18 mouse cellular contexts compared by ENCODE assay signal in genomic region chr4:45462628-45463027, GRCm38 (mm10). TPM values are rescaled to one million over a fixed set of nuclear protein-coding genes. Genes with fewer than 3 reads are reported as not detected.
DNase-seq lines count a peak whose midpoint lies in the region; ATAC-seq and TF ChIP-seq lines count a peak whose summit lies in the region.
"Had no signal": no experiment of that assay in that cellular context is flagged by ENCODE, and none has a peak within 500 bp of the region (broad histone marks: within the 10 kb centered on the region; RNA-seq: fewer than 3 reads in every experiment).

No protein-coding gene starts in this region.

- ATAC-seq in heart, embryonic 13.5 days (ENCODE audit: extremely low read depth, insufficient number of reproducible peaks, low FRiP score, low TSS enrichment): no peak
- ATAC-seq in liver, embryonic 14.5 days (ENCODE audit: insufficient read depth): peak; percentile 95
- ATAC-seq in activated CD4-positive, CD25-positive, alpha-beta regulatory T cell, adult 4 months: no peak
- ATAC-seq: inflammation-experienced regulatory T-cells, adult 6 months had no signal

- H3K4me2 ChIP-seq in heart, embryonic 13.5 days: no peak overlapping the region
- H3K4me2 ChIP-seq in liver, embryonic 14.5 days (ENCODE audit: low read depth): no peak overlapping the region
- H3K4me2 ChIP-seq: limb, embryonic 13.5 days had no signal

- peak overlapping the region; percentile 28; the same call in 1 of the 2 replicates for H3K27ac ChIP-seq in heart, embryonic 13.5 days (replicated peaks)
- no peak overlapping the region; the same call in 1 of the 2 replicates for H3K27ac ChIP-seq in liver, embryonic 14.5 days
- H3K27ac ChIP-seq: limb, embryonic 13.5 days; macrophage had no signal

- H3K9me3 ChIP-seq in heart, embryonic 13.5 days: no peaks in the 10 kb centered on the region
- no peaks in the 10 kb centered on the region for H3K9me3 ChIP-seq in liver, embryonic 14.5 days (ENCODE audit: control insufficient read depth, low read length)
- H3K9me3 ChIP-seq: G1E; limb, embryonic 13.5 days had no signal

- peak; percentile 86 for TF ChIP-seq CTCF in liver, embryonic 14.5 days (IDR thresholded peaks at IDR 0.05; ENCODE audit: low read depth)

- no peak overlapping the region for H3K9ac ChIP-seq in heart, embryonic 13.5 days
- H3K9ac ChIP-seq in liver, embryonic 14.5 days (replicated peaks): 0 out of 2 replicates have a peak overlapping the region, but pooled peaks have one; percentile 12
- H3K9ac ChIP-seq: limb, embryonic 13.5 days had no signal

- intact Hi-C loops in heart, postnatal 10 days (cut with DNase I): loop anchor here (5.0 kb wide), 1 partner anchor 40 kb away; no protein-coding TSS in a partner anchor
- intact Hi-C loops in left cerebral cortex, postnatal 14 days (cut with DNase I): no loop called here

- H3K4me1 ChIP-seq in heart, embryonic 13.5 days: peaks cover 87% of the 10 kb centered on the region
- peaks cover 21 to 26% of the 10 kb centered on the region in 2 experiments for H3K4me1 ChIP-seq in liver, embryonic 14.5 days (replicated peaks; ENCODE audit: control insufficient read depth in 2 of 2, insufficient read depth in 2 of 2, low read length in 1 of 2)

- peaks cover 16% of the 10 kb centered on the region for H3K36me3 ChIP-seq in heart, embryonic 13.5 days
- H3K36me3 ChIP-seq in liver, embryonic 14.5 days (replicated peaks; ENCODE audit: control insufficient read depth, insufficient read depth, low read depth): peaks cover 3% of the 10 kb centered on the region; the same call in 1 of the 2 replicates
- H3K36me3 ChIP-seq: G1E had no signal

- H3K4me3 ChIP-seq in heart, embryonic 13.5 days: no peak overlapping the region
- H3K4me3 ChIP-seq in liver, embryonic 14.5 days (ENCODE audit: insufficient read depth in 1 of 2, low read depth in 2 of 2, low read length in 2 of 2): no peak overlapping the region
- H3K4me3 ChIP-seq: limb, embryonic 13.5 days had no signal

- peak; percentile 88 for TF ChIP-seq EP300 in liver, embryonic 14.5 days (IDR thresholded peaks at IDR 0.05; ENCODE audit: low read depth)

- DNase-seq in heart, postnatal 10 days: no peak
- peak; percentile 10 for DNase-seq in 416B (ENCODE audit: low read depth)
- peak; percentile 50 for DNase-seq in c-Kit-positive CD71-positive TER-119-negative erythroid progenitor cells, embryonic 14.5 days (ENCODE audit: low read depth)
- DNase-seq in liver, embryonic 14.5 days (ENCODE audit: low read depth in 3 of 3, low spot score in 3 of 3): peak; percentile 65 to 75 (median 72)
- no peak for DNase-seq in left cerebral cortex, postnatal 14 days (ENCODE audit: low spot score in 2 of 2)
- no peak for DNase-seq in ovary, adult 18-20 months (ENCODE audit: low spot score)
- DNase-seq: cerebellum, adult 2 months; embryo, embryonic 11 days; heart, adult 18-20 months; heart, postnatal 4 days; kidney, postnatal 10 days; layer of hippocampus, postnatal 36 days had no signal

- H3K27me3 ChIP-seq in heart, embryonic 13.5 days (replicated peaks): peaks cover 1% of the 10 kb centered on the region
- H3K27me3 ChIP-seq in liver, embryonic 14.5 days (ENCODE audit: control insufficient read depth, insufficient read depth, low read length): no peaks in the 10 kb centered on the region

- 71% methylated on average over 5 of the region's 5 CpGs for WGBS in heart, embryonic 13.5 days
- WGBS in liver, embryonic 14.5 days (ENCODE audit: insufficient replicate concordance): 26% methylated on average over 5 of the region's 5 CpGs

RNA-seq across cellular contexts. Expression of gene Slc25a51, which starts 54.1 kb away (rescaled TPM):
- 59.0 and 64.6 TPM in 2 replicates for polyA plus RNA-seq in heart, embryonic 13.5 days (2015; fragmentation: Nextera tagmentation; extraction: Ambion mirVana)
- total RNA-seq in heart, postnatal 10 days (2021): 100 to 1,000 TPM; 132 to 179 TPM
- polyA plus RNA-seq in liver, embryonic 14.5 days (2012; rRNA removed): 54.1 and 65.5 TPM in 2 replicates
- polyA plus RNA-seq in liver, embryonic 14.5 days (2014; fragmentation: Nextera tagmentation; extraction: Ambion mirVana): 53.4 and 58.3 TPM in 2 replicates
- 100 to 1,000 TPM; 110 to 111 TPM for total RNA-seq in left cerebral cortex, postnatal 14 days (2021)
- polyA plus RNA-seq in activated CD4-positive, CD25-positive, alpha-beta regulatory T cell, adult 4 months (2017; shearing (Covaris generic)): 10 to 100 TPM; 35.3 to 49.7 TPM

Comparison
In these comparisons a context has a peak if more than half of its experiments do, and no peak if none do; other contexts are left out.
1. DNase-seq: peak in 416B (single experiment), c-Kit-positive CD71-positive TER-119-negative erythroid progenitor cells, embryonic 14.5 days (single experiment) and liver, embryonic 14.5 days (3 of 3); none in heart, postnatal 10 days (0 of 2), left cerebral cortex, postnatal 14 days (0 of 2) and ovary, adult 18-20 months (single experiment).